Mouse (Mus musculus) heart, postnatal 0 days (tissue): ENCODE data around the gene Map1lc3b. TPM values are rescaled to one million over a fixed set of nuclear protein-coding genes. Genes with fewer than 3 reads are reported as not detected.

Source experiments
- ATAC-seq: fragments of 200-750 bp; cut with Nextera tagmentation; 2 replicates; pipeline ENCODE4 v1.8.0; 2017; ENCODE audit warnings: low read depth, moderate number of reproducible peaks, moderate library complexity; ENCODE audit not compliant: insufficient read depth
- DNase-seq: peaks from one replicate; pipeline ENCODE4 v3.0.0-alpha.2; 2016; ENCODE audit warnings: low spot score
- H3K27ac ChIP-seq: fragments of 300-500 bp; sonication (generic); 2 replicates; pipeline ENCODE4 v1.5.1; 2014; ENCODE audit warnings: low read depth, mild to moderate bottlenecking
- H3K27me3 ChIP-seq: fragments of 300-500 bp; sonication (generic); 2 replicates; pipeline ENCODE4 v1.6.1; 2014; ENCODE audit warnings: low read length, mixed read lengths; ENCODE audit not compliant: control insufficient read depth, insufficient read depth
- H3K36me3 ChIP-seq: fragments of 300-500 bp; sonication (generic); replicated peaks from 2 replicates; pipeline ENCODE4 v1.6.1; 2014; ENCODE audit warnings: low read length, mixed read lengths; ENCODE audit not compliant: control insufficient read depth, insufficient read depth
- H3K4me1 ChIP-seq: fragments of 300-500 bp; sonication (generic); 2 replicates; pipeline ENCODE4 v1.6.1; 2014; ENCODE audit warnings: antibody characterized with exemption; ENCODE audit not compliant: control insufficient read depth, insufficient read depth
- H3K4me2 ChIP-seq: fragments of 300-500 bp; sonication (generic); 2 replicates; pipeline ENCODE4 v1.6.1; 2014; ENCODE audit warnings: low read depth, mild to moderate bottlenecking, low read length, moderate library complexity
- H3K4me3 ChIP-seq: fragments of 300-500 bp; sonication (generic); 2 replicates; pipeline ENCODE4 v1.5.1; 2014; ENCODE audit warnings: low read depth, low read length
- H3K9ac ChIP-seq: fragments of 300-500 bp; sonication (generic); replicated peaks from 2 replicates; pipeline ENCODE4 v1.6.1; 2014; ENCODE audit warnings: low read depth, low read length, mixed read lengths
- H3K9me3 ChIP-seq: fragments of 300-500 bp; sonication (generic); replicated peaks from 2 replicates; pipeline ENCODE4 v1.6.1; 2016; ENCODE audit warnings: low read length; ENCODE audit not compliant: control insufficient read depth
- CTCF ChIP-seq: IDR thresholded peaks from 2 replicates; pipeline ENCODE4 v1.5.1; 2016; ENCODE audit warnings: antibody characterized with exemption, control low read depth, low read depth
- EP300 ChIP-seq: IDR thresholded peaks from 2 replicates; pipeline ENCODE4 v1.6.1; 2016; ENCODE audit warnings: antibody characterized with exemption, low read depth
- WGBS: fragments of 180-500 bp; shearing (Covaris S2); extraction: QIAGEN DNeasy Blood & Tissue Kit; methylation state at CpG from one replicate; pipeline ENCODE4 v1.1.7; 2014; 5-methylcytosine and 5-hydroxymethylcytosine counted together
- polyA plus RNA-seq: library from polyadenylated mRNA; unstranded; fragments of >200 nt; fragmentation: Nextera tagmentation; extraction: Ambion mirVana; gene quantifications from 2 replicates; pipeline ENCODE4 v1.2.1, GENCODE M21; 2015
- total RNA-seq: library from RNA; depleted of rRNA; stranded (reverse); fragments of >200 nt; gene quantifications from 2 replicates; pipeline ENCODE4 v1.2.3, GENCODE M21; 2014; ENCODE audit warnings: low replicate concordance; rRNA removed

The Map1lc3b gene
- total and polyA plus RNA-seq, 2 experiments from 2014 or later: 186 to 313 TPM

- no peaks in the 10 kb centered on the region for H3K27me3 ChIP-seq
- DNase-seq: no peak
- no peak for TF ChIP-seq CTCF
- TF ChIP-seq EP300: no peak
- ATAC-seq: no peak
- H3K4me1 ChIP-seq: peaks cover 28% of the 10 kb centered on the region
- 0 out of 2 replicates have a peak overlapping the region, but pooled peaks have one; percentile 28 for H3K9ac ChIP-seq
- 72% methylated on average over 8 of the region's 8 CpGs for WGBS
- no peaks in the 10 kb centered on the region for H3K9me3 ChIP-seq
- no peak overlapping the region for H3K4me2 ChIP-seq
- H3K27ac ChIP-seq: peak overlapping the region; percentile 75
- no peak overlapping the region for H3K4me3 ChIP-seq
- no peaks in the 10 kb centered on the region for H3K36me3 ChIP-seq
Observed at GRCm38 (mm10) chr8:121636180-121636579, 46.0 kb downstream of the Map1lc3b start.

GRCm38 (mm10) chr8:121642804-121643203 lies 52.6 kb downstream of the Map1lc3b start:
- 59% methylated on average over 3 of the region's 3 CpGs for WGBS
- peaks cover 21% of the 10 kb centered on the region for H3K4me1 ChIP-seq

GRCm38 (mm10) chr8:121643384-121643783 lies 53.2 kb downstream of the Map1lc3b start:
- peaks cover 20% of the 10 kb centered on the region for H3K4me1 ChIP-seq
- TF ChIP-seq CTCF: no peak
- no peak for TF ChIP-seq EP300
- H3K27ac ChIP-seq: peak overlapping the region; percentile 4; the same call in 1 of the 2 replicates
- ATAC-seq (no peak), DNase-seq (no peak)
- 41% methylated on average over 11 of the region's 11 CpGs for WGBS
- H3K9me3 ChIP-seq: no peaks in the 10 kb centered on the region
- no peaks in the 10 kb centered on the region for H3K27me3 ChIP-seq
- H3K36me3 ChIP-seq: peaks cover 4% of the 10 kb centered on the region; the same call in 1 of the 2 replicates
- no peak overlapping the region for H3K4me3 ChIP-seq
- H3K9ac ChIP-seq: no peak overlapping the region
- no peak overlapping the region for H3K4me2 ChIP-seq

More at GRCm38 (mm10) chr8:121642804-121643203, 52.6 kb downstream of the Map1lc3b start:
- Histone ChIP-seq H3K4me2 (no peak overlapping the region), H3K27ac (peak overlapping the region; percentile 4; the same call in 1 of the 2 replicates), H3K27me3 (no peaks in the 10 kb centered on the region), H3K9ac (no peak overlapping the region), H3K36me3 (peaks cover 4% of the 10 kb centered on the region; the same call in 1 of the 2 replicates), H3K4me3 (no peak overlapping the region), H3K9me3 (no peaks in the 10 kb centered on the region)
- no peak for TF ChIP-seq CTCF
- no peak for TF ChIP-seq EP300
- no peak for ATAC-seq
- DNase-seq: no peak

GRCm38 (mm10) chr8:121647511-121648215 lies 57.5 kb downstream of the Map1lc3b start:
- peaks cover 40% of the 10 kb centered on the region for H3K4me1 ChIP-seq
- H3K9ac ChIP-seq: no peak overlapping the region
- no peak for ATAC-seq
- TF ChIP-seq CTCF: no peak
- no peak for TF ChIP-seq EP300
- no peak overlapping the region for H3K4me2 ChIP-seq
- H3K9me3 ChIP-seq: no peaks in the 10 kb centered on the region
- 81% methylated on average over 12 of the region's 12 CpGs for WGBS
- no peak overlapping the region for H3K4me3 ChIP-seq
- H3K27ac ChIP-seq: no peak overlapping the region
- no peaks in the 10 kb centered on the region for H3K27me3 ChIP-seq
- DNase-seq: no peak
- H3K36me3 ChIP-seq: peaks cover 4% of the 10 kb centered on the region; the same call in 1 of the 2 replicates

Other genes starting within 250 kb of the Map1lc3b start
- gene 1700018B08Rik, start 46.0 kb upstream of the Map1lc3b start, total RNA-seq: not detected in 2 replicates
- gene 1700018B08Rik, start 46.0 kb upstream of the Map1lc3b start, polyA plus RNA-seq: not detected in 2 replicates
- 26.7 and 28.9 TPM in 2 replicates for gene Fbxo31, start 11.6 kb upstream of the Map1lc3b start, total RNA-seq
- 12.7 and 13.5 TPM in 2 replicates for gene Fbxo31, start 11.6 kb upstream of the Map1lc3b start, polyA plus RNA-seq
- 18.1 and 20.4 TPM in 2 replicates for gene Zcchc14, start 62.5 kb downstream of the Map1lc3b start, total RNA-seq
- 4.8 and 5.6 TPM in 2 replicates for gene Zcchc14, start 62.5 kb downstream of the Map1lc3b start, polyA plus RNA-seq
- gene Jph3, start 139.3 kb downstream of the Map1lc3b start, total RNA-seq: not detected in 2 replicates
- gene Jph3, start 139.3 kb downstream of the Map1lc3b start, polyA plus RNA-seq: 0.03 and 0.07 TPM in 2 replicates
- gene Klhdc4, start 239.2 kb downstream of the Map1lc3b start, total RNA-seq: 9.4 and 16.0 TPM in 2 replicates
- 13.1 and 13.9 TPM in 2 replicates for gene Klhdc4, start 239.2 kb downstream of the Map1lc3b start, polyA plus RNA-seq